Mouse (Mus musculus) right cerebral cortex, adult 2 months (tissue): ENCODE results near the gene Plekha6.

ENCODE experiments used
- DNase-seq, 2 experiments: peaks; one replicate each; pipeline ENCODE4 v3.0.0; 2021 to 2022; ENCODE audit warnings: low spot score in 2 of 2

Plekha6 gene

DNA sequence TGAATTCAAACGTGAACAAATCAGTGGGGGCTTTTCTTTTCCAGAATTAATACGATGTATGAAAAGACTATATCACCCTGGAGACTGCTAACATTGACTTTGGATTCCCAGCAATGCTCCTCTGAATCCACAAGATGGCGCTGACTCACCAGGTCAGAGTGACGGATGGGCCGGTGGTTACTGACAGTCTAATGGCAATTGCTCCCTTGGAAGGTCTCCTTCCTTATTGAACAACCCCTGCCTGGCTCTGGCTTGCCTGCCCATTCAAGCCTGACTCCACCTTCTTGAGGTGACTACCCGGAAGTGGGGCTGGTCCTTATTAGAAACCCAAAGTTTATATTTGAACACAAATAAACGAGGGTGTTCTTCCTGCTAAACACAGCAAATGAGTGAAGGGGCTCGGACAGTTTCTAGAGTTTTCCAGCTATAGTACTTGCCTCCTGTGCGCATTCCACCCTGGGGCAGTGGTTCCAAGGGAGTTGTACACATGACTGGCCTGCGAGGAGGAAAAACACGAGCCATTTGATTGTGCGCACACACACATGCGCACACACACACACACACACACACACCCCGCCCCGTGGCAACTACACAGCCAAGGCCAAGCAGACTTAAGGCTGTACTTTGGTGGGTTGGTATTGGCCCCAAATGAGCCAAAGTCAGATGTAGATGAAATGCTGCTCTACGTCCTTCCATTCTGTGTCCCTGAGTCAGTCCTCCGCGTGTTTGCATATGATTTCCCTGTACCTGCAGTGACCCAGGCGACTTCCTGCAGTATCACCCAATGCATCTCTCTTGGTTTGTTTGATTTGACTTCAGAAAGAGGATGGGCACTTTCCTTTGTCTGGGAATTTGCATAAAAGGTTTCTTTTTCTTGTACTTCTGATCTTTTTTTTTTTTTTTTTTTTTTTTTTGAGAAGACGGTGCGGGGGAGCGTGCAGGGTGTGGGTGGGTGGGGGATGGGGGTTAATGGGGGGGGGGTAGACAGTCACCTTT is 17.7 kb upstream of the Plekha6 start:
- DNase-seq: peak; percentile 59 to 65

DNA sequence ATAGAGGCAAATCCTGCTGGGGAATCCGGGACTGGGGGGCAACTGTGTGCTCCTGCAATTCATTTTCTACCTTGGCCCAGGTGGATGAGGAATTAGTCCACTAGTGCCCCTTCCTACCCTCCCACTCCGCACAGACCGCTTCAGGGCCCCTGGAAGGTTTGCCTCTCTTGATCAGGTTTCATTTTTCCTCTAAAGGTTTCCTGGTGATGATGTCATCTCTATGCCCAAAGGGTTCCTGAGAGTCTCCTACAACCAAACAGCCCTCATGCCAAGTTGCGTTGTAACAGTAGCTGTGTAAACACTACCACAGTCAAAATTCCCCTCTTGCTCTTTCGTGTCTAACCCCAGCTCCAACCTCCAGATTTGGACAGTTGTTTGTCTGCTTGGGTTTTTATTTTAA is 16.7 kb upstream of the Plekha6 start:
- DNase-seq: no peak

- DNase-seq: no peak
These were observed 15.9 kb upstream of the Plekha6 start for GRCm38 (mm10) chr1:133148122-133148521.

DNA sequence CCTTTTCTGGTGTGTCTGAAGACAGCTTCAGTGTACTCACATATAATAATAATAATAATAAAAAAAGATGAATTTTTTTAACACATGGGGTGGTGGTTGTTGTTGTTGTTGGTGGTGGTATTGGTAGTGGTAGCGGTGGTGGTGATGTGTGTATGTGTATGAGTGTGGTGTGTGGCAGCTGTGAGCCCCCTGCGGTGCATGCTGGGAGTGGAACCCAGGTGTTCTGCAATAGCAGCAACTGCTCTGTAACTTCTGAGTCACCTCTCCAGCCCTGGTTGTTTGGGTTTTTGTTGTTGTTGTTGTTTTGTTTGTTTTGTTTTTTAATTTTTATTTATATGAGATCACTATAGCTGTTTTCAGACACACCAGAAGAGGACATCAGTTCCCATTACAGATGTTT is 13.5 kb upstream of the Plekha6 start:
- no peak for DNase-seq

- no peak for DNase-seq
These were observed 11.8 kb upstream of the Plekha6 start for GRCm38 (mm10) chr1:133152213-133152612.

GRCm38 (mm10) chr1:133155270-133155669 is 8.7 kb upstream of the Plekha6 start:
- DNase-seq: no peak

- peak; percentile 64 to 71 for DNase-seq
These were observed 4.9 kb upstream of the Plekha6 start for GRCm38 (mm10) chr1:133159128-133159564.

- DNase-seq: no peak
These were observed 2.5 kb upstream of the Plekha6 start for GRCm38 (mm10) chr1:133161559-133161958.

DNA sequence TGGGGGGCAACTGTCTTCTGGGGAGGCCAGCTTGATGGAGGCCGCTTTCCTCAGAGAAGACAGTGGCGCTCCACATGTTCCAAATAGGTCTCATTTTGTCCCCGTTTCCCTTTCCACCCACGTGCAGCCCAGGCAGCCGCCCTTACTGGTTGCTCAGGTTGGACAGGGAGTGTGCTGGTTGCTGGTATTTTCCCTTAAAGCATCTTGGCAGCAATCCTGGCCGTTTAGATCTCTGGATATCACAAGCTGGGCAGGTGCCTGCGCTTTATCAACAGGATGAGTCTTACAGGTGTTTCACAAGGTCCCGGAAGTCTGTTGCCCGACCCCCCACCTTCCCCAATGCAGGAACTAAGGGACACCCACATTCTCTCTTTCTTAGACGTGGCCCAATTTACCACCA is 2.0 kb upstream of the Plekha6 start:
- DNase-seq: no peak

DNA sequence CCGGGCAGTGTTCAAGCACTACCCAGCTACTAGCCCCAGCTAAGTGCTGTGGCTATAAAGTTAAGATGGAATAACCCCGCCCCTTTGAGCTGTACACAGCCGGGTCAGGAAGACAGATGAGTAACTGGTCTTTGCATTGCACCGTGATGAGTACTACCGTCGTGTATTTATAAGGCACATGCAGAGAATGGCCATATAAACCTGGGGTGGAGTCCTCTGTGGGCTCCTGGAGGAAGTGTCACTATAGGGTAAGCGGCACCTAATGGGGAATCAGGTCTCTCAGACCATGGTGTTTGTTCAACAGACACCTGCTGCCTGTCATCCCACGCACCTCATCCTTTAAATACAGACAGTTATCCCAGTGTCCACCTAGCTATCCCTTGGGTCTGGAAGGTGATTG is 1.0 kb upstream of the Plekha6 start:
- DNase-seq: no peak

- no peak for DNase-seq
These were observed 591 bp downstream of the Plekha6 start for GRCm38 (mm10) chr1:133164591-133165011.

GRCm38 (mm10) chr1:133165111-133165510 is 1.1 kb downstream of the Plekha6 start:
- no peak for DNase-seq

- no peak for DNase-seq
These were observed 4.5 kb downstream of the Plekha6 start for GRCm38 (mm10) chr1:133168318-133169060.

DNA sequence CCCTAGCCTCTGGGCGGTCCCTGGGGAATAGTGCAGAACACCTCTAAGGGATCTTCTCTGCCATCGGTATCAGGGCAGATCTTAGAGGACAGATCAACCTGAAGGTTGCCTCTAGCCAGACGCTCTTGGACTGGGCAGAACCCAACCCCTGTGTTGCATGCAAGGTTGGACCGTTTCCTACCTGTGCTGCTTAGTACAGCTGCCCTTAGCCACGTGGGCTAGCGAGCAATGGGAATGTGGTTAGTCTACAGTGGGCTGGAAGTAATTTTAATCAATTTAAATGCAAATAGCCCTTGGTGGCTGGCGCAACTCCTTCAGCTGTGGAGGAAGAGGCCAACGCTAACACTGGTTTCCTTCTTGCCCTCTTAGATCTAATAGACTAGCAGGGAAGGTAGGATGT is 6.2 kb downstream of the Plekha6 start:
- no peak for DNase-seq

- no peak for DNase-seq
These were observed 7.3 kb downstream of the Plekha6 start for GRCm38 (mm10) chr1:133171357-133171756.

DNA sequence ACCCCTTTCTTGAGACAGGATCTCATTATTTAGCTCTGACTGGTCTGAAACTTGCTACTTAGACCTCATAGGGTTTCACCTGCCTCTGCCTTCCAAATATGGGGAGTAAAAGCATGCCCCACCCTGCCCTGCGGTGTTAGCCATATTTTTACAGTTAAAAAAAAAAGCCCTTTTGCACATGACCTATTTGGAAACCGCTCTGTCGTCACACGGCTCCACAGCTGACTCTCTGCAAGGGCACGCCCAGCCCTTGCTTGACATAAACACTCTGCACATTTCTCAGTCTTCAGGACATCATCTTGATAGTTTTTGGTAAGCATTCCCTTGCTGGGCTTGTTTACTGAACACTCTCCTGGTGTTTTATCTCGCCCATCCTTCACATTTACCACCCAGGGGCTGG is 11.1 kb downstream of the Plekha6 start:
- no peak for DNase-seq

DNA sequence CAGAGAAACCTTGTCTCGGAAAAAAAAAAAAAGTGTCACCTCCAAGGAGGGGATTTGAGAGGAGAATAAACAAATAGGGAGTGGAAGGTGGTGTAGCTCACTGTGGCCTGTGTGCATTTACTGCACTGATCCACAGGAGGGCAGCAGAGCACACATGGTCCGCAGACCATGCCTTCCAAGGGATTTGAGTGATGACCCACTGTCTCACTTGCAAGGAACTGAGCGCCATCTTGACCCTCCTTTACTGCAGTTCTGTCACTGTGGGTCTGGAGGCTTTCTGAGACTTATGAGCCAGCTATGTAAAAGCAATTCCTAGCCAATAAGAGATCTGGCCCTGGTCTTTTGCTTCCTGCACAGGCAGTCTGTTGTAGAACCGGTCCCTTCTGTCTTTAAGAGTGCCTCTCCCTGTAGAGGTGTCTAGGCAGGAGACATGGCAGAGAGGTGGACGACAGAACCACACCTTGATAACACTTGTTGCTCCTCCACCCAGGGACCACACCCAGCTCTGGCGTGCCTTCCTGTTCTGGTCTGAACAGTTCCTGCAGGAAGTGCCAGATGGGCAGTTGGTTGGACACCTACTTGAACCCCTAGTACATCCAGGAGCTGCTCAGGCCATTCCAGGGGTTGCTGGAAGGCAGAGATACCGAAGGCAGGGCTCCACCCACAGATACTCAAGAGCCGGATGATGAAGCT is 13.6 kb downstream of the Plekha6 start:
- DNase-seq: peak; percentile 40 to 72

GRCm38 (mm10) chr1:133178732-133179440 is 14.9 kb downstream of the Plekha6 start:
- peak; percentile 50 to 62 for DNase-seq

DNA sequence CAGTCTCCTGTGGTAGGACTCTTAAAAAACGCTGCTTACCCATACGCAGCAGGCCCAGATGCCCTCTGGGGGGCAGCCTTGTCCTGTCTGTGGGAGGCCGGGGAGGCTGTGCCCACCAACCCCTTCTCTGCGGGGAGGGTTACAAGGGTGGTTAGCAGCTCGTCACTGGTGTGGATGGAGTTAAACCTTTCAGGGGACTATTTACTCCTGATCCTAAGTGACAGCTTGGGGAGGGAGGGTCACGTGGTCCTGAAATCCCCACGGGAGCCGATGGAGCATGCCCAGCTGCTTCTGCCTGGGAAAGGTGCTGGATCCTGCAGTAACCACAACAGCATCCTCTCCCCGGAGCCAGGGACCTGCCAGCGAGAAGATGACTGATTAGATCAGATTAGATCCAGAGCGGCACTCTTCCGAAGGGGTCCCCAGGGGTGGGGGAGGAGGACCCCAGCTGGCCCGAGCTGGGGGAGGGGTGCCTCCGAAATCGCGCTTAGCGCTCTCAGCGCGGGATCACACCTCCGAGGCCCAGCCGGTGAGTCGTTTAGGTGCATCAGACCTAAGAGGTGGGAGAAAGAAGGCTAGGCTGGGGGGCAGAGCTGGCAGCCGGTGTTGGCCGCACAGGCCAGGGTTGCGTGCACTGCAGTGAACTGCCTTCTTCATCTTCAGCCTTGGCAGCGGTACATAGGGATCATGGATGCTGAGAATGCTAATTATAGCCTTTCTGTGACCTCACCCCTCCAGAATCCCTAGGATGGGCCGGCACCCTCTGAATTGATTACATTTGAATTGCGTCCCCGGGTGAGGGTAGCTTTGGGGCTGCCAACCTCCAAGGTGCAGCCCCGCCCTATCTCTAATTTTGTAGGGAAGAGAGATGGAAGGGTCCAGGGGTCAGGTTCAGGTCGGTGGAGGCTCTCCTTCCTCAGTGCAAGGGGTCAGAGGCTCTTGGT is 17.3 kb downstream of the Plekha6 start:
- DNase-seq: peak; percentile 81 to 85

GRCm38 (mm10) chr1:133182016-133182705 is 18.2 kb downstream of the Plekha6 start:
- DNase-seq: peak; percentile 60 to 76
